Mouse (Mus musculus) lung, embryonic 14.5 days (tissue): ENCODE measurements around the gene Etv6. TPM values are rescaled to one million over a fixed set of nuclear protein-coding genes. Genes with fewer than 3 reads are reported as not detected.

Source experiments
- ATAC-seq: fragments of 200-750 bp; cut with Nextera tagmentation; 2 replicates; pipeline ENCODE4 v1.8.0; 2017; ENCODE audit warnings: mild to moderate bottlenecking, moderate TSS enrichment, moderate library complexity; ENCODE audit not compliant: insufficient read depth
- DNase-seq: peaks from one replicate; pipeline ENCODE4 v3.0.0-alpha.2; 2015
- H3K27ac ChIP-seq: fragments of 300-500 bp; sonication (generic); 2 replicates; pipeline ENCODE4 v1.5.1; 2014; ENCODE audit warnings: low read depth, mild to moderate bottlenecking, moderate library complexity
- H3K27me3 ChIP-seq: fragments of 300-500 bp; sonication (generic); 2 replicates; pipeline ENCODE4 v1.6.1; 2014; ENCODE audit warnings: low read length, control low read depth; ENCODE audit not compliant: insufficient read depth
- H3K36me3 ChIP-seq: fragments of 300-500 bp; sonication (generic); 2 replicates; pipeline ENCODE4 v1.6.1; 2014; ENCODE audit warnings: control low read depth; ENCODE audit not compliant: insufficient read depth
- H3K4me1 ChIP-seq: fragments of 300-500 bp; sonication (generic); 2 replicates; pipeline ENCODE4 v1.6.1; 2014; ENCODE audit warnings: antibody characterized with exemption, control low read depth; ENCODE audit not compliant: insufficient read depth
- H3K4me2 ChIP-seq: fragments of 300-500 bp; sonication (generic); 2 replicates; pipeline ENCODE4 v1.6.1; 2014; ENCODE audit warnings: mild to moderate bottlenecking
- H3K4me3 ChIP-seq: fragments of 300-500 bp; sonication (generic); 2 replicates; pipeline ENCODE4 v1.5.1; 2014; ENCODE audit warnings: low read depth, low read length
- H3K9ac ChIP-seq: fragments of 300-500 bp; sonication (generic); 2 replicates; pipeline ENCODE4 v1.6.1; 2014
- H3K9me3 ChIP-seq: fragments of 300-500 bp; sonication (generic); 2 replicates; pipeline ENCODE4 v1.6.1; 2016; ENCODE audit warnings: low read depth, low read length, control low read depth
- CTCF ChIP-seq: IDR thresholded peaks from 2 replicates; pipeline ENCODE4 v1.5.1; 2016; ENCODE audit warnings: antibody characterized with exemption, low read depth
- WGBS: fragments of 180-500 bp; shearing (Covaris S2); extraction: QIAGEN DNeasy Blood & Tissue Kit; methylation state at CpG from one replicate; pipeline ENCODE4 v1.1.7; 2014; 5-methylcytosine and 5-hydroxymethylcytosine counted together
- polyA plus RNA-seq: library from polyadenylated mRNA; unstranded; fragments of >200 nt; fragmentation: Nextera tagmentation; extraction: Ambion mirVana; gene quantifications from 2 replicates; pipeline ENCODE4 v1.2.1, GENCODE M21; 2014

The Etv6 gene
- polyA plus RNA-seq, 1 experiment from 2014 or later: 21.4 TPM

GRCm38 (mm10) chr6:134094620-134095019 lies 59.1 kb downstream of the Etv6 start:
- H3K36me3 ChIP-seq: peaks cover 16% of the 10 kb centered on the region; the same call in 1 of the 2 replicates

GRCm38 (mm10) chr6:134095582-134095981 lies 60.1 kb downstream of the Etv6 start:
- Histone ChIP-seq H3K27ac (no peak overlapping the region), H3K27me3 (no peaks in the 10 kb centered on the region), H3K9ac (no peak overlapping the region), H3K36me3 (peaks cover 16% of the 10 kb centered on the region; the same call in 1 of the 2 replicates), H3K9me3 (no peaks in the 10 kb centered on the region), H3K4me1 (0 out of 2 replicates have a peak, but pooled peaks cover 4% of the 10 kb centered on the region), H3K4me3 (no peak overlapping the region), H3K4me2 (no peak overlapping the region)
- ATAC-seq: no peak
- DNase-seq: no peak
- 69% methylated on average over 4 of the region's 4 CpGs for WGBS
- TF ChIP-seq CTCF: no peak

More at GRCm38 (mm10) chr6:134094620-134095019, 59.1 kb downstream of the Etv6 start:
- TF ChIP-seq CTCF: no peak
- Histone ChIP-seq H3K4me3 (no peak overlapping the region), H3K27me3 (no peaks in the 10 kb centered on the region), H3K4me1 (peaks cover 12% of the 10 kb centered on the region), H3K9me3 (no peaks in the 10 kb centered on the region), H3K9ac (no peak overlapping the region), H3K4me2 (no peak overlapping the region), H3K27ac (no peak overlapping the region)
- ATAC-seq: no peak
- WGBS: 87% methylated on average over 7 of the region's 8 CpGs
- DNase-seq: no peak

DNA sequence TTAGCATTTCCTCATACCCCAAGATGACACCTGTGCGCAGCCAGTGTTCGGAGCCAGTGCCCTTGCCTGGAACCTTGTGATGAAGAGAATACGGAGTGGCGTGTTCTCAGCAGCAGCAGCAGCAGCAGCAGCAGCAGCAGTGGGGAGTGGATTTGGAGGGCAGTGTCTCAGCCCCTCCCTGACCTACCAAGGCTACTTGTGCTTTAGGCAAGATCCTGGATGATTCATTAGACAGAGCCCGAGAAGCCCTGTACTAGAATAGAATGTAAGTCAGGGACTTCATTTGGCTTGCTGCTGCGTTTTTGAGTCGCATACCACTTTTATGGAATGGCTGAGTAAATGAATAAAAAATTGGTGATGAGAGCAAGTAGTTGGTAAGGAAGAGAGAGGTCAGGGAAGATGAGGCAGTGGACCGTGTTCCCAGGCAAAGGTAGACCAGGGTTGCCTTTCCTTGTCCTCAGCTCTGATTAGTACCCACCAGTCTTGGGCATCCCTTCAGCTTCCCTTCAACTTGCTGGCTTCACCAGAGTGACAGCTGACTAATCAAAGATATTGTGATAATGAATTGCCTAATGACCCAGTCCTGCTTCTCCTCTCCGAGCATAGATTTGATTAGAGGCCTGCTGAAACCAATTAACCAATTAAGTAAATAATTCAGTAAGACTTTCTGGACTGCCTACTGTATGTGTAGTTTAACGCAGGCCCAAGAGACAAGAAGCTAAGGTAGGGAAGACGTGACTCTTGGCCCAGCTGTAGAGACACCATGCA lies 64.7 kb downstream of the Etv6 start:
- 90% methylated on average over 11 of the region's 11 CpGs for WGBS
- Histone ChIP-seq H3K27me3 (no peaks in the 10 kb centered on the region), H3K9me3 (no peaks in the 10 kb centered on the region), H3K9ac (no peak overlapping the region), H3K27ac (no peak overlapping the region), H3K4me2 (no peak overlapping the region), H3K36me3 (no peaks in the 10 kb centered on the region), H3K4me1 (peaks cover 7% of the 10 kb centered on the region), H3K4me3 (no peak overlapping the region)
- DNase-seq: no peak
- ATAC-seq: no peak
- no peak for TF ChIP-seq CTCF

GRCm38 (mm10) chr6:134102396-134102795 lies 66.9 kb downstream of the Etv6 start:
- peaks cover 21% of the 10 kb centered on the region for H3K4me1 ChIP-seq
- no peak for ATAC-seq
- no peaks in the 10 kb centered on the region for H3K36me3 ChIP-seq
- no peak for TF ChIP-seq CTCF
- H3K9ac ChIP-seq: no peak overlapping the region
- no peak for DNase-seq
- no peaks in the 10 kb centered on the region for H3K9me3 ChIP-seq
- H3K4me3 ChIP-seq: no peak overlapping the region
- no peaks in the 10 kb centered on the region for H3K27me3 ChIP-seq
- 74% methylated on average over 1 of the region's 1 CpGs for WGBS
- no peak overlapping the region for H3K27ac ChIP-seq
- H3K4me2 ChIP-seq: no peak overlapping the region

DNA sequence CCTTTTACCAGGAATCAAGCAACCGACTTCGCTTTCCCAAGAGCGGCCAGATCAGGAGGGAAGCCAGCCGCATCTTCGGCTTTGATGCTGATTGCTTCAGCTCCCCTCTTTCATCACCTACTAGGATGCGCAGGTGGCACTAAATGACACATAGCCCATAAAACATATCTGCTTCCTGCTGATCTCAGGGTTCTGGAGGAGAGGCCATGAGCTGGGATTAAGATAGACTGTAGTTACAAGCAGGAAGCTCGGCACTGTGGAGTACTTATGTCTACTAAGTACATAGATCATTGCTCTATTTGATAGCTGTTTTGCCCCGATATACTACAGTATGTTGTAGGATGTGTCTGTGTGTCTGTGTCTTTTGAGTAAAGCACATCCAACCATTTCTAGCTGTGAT lies 68.0 kb downstream of the Etv6 start:
- Histone ChIP-seq H3K4me1 (peaks cover 21% of the 10 kb centered on the region), H3K9ac (no peak overlapping the region), H3K4me3 (no peak overlapping the region), H3K4me2 (no peak overlapping the region), H3K36me3 (no peaks in the 10 kb centered on the region), H3K9me3 (no peaks in the 10 kb centered on the region), H3K27ac (no peak overlapping the region), H3K27me3 (no peaks in the 10 kb centered on the region)
- 86% methylated on average over 8 of the region's 8 CpGs for WGBS
- no peak for DNase-seq
- ATAC-seq: no peak
- no peak for TF ChIP-seq CTCF

DNA sequence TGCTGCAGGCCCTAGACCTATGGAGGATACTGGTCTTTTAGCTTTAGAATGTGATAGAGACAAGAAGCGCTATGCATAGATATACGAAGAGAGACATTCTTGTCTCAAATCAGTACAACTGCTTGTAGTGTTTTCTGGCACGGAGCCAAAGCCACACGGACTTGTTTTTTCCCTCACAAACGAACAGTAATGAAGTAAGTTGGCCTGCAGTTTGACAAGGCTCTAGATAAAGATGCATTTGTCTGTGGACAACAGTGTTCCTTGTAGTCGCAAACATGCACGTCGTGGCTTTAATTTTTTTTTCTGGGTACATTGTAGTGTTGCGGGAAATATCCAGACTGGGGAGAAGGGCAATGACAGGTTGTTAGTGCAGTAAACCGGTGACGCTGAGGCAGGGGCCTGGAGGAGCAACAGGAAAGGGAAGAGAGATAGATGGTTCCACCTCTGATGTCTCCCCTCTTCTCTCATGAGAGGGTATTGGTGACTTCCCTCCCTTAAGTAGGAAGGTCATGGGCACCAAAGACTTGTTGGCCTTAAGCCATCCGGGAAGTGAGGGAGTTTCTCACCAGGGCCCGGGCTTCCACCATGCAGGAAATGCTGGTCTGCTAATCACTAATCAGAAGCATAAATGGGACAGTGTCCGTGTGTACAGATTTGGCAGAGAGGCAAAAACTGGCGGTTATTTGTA lies 70.2 kb downstream of the Etv6 start:
- H3K4me2 ChIP-seq: peak overlapping the region; percentile 31; the same call in 1 of the 2 replicates
- no peaks in the 10 kb centered on the region for H3K36me3 ChIP-seq
- ATAC-seq (peak; percentile 76), DNase-seq (peak; percentile 90)
- TF ChIP-seq CTCF: no peak
- no peak overlapping the region for H3K27ac ChIP-seq
- H3K4me3 ChIP-seq: no peak overlapping the region
- H3K9me3 ChIP-seq: no peaks in the 10 kb centered on the region
- peaks cover 21% of the 10 kb centered on the region for H3K4me1 ChIP-seq
- WGBS: 35% methylated on average over 15 of the region's 15 CpGs
- no peaks in the 10 kb centered on the region for H3K27me3 ChIP-seq
- H3K9ac ChIP-seq: no peak overlapping the region

DNA sequence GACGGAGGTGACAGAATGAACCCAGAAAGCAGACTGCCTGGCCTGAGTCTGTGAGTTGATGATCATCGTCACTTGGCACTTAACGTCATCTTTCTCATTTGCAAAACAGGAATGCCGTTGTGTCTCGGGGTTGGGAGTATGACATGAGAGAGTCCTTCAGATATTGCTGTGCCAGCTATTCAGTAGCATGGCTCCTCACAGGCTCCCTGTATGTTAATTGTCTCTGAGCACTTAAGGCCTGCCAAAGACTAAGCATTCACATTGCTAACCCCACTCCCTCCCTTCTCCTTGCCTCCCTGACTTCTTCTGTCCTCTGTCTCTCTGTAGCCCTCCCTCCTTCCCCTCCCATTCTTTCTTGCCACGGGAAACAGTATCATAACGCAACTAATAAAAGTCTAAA lies 72.2 kb downstream of the Etv6 start:
- Histone ChIP-seq H3K36me3 (no peaks in the 10 kb centered on the region), H3K9ac (no peak overlapping the region), H3K4me1 (peaks cover 21% of the 10 kb centered on the region), H3K27ac (no peak overlapping the region), H3K4me2 (no peak overlapping the region), H3K27me3 (no peaks in the 10 kb centered on the region), H3K9me3 (no peaks in the 10 kb centered on the region), H3K4me3 (no peak overlapping the region)
- no peak for TF ChIP-seq CTCF
- ATAC-seq (no peak), DNase-seq (no peak)
- WGBS: 78% methylated on average over 7 of the region's 7 CpGs
